Mouse (Mus musculus) ovary, postnatal 36 days (tissue): ENCODE measurements around the gene Sdhaf4.

ENCODE experiments used
- DNase-seq: peaks from one replicate; pipeline ENCODE4 v3.0.0; 2022; ENCODE audit warnings: low spot score, mixed read lengths

Sdhaf4 gene

DNA sequence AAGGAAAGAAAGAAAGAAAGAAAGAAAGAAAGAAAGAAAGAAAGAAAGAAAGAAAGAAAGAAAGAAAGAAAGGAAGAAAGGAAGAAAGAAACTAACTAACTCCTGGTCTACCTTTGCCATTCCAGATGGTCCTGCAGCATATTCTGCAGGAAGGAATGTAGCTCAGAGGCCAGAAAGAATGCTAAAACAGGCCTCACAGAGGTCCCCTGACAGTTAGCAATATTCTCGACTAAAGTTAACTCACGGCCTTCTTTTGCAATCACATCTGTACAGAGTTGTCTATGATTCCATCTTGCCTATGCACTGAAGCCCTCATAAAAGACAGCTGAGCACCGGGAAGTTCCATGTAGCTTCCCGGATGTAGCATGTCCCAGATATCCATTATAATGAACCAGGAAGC, 49.9 kb downstream of the Sdhaf4 start:
- no peak for DNase-seq

GRCm38 (mm10) chr1:23953921-23954320, 51.5 kb downstream of the Sdhaf4 start:
- DNase-seq = no peak

DNA sequence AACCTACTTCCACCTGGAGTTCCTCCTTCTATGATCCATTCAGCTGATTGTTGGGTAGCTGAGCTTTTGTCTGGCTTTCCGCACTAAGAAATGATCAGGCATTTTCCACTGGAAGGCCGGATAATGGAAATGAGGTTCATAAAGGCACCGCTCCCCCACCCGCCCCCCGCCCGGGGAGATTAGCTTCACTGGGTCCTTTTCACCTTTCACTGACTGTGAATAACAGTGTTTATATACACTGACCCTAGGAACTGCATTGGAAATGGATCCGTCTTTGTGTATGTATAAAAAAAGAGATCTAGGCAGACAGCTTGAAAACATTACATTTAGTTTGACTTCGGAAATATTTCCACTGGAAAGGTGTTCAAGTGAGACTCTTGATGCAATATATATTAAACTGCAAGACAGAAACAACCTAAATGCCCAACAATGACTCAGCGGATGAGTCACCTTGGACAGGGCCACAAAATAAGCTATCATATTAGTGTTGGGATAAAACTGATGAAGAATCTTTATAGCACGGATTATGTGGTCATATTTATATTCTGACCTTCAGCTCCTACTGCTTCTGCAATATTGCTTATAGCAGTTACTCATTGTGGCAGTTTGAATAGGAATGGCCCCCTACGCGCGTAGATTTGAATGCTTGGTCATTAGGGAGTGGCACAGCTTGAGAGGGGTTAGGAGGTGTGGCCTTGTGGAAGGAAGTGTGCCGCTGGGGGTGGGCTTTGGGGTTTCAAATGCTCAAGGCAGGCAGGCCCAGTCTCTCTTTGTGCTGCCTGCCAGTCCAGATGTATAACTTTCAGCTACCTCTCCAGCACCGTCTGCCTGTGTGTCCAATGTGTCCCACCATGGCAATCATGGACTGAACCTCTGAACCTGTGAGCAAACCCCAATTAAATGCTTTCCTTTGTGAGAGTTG, 56.4 kb downstream of the Sdhaf4 start:
- no peak for DNase-seq

DNA sequence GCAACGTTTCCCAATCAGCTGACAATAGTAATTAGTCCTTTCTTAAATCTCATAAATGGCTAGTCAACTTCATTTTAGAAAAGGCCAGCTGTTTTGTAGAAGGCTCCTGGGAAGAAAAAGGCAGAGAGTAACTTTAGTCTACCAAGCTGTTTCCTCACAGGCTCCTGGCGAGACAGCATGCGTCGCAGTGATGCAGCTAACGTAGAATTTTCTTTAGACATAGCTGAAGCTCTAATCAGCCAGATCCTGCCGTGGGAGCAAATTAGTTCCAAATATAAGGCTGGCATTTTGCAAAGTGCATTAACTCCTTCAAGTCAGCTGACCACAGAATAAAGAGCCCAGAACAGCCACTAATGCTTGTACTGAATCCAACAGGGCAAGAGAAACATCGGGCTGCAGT, 57.2 kb downstream of the Sdhaf4 start:
- DNase-seq = no peak
